Mouse (Mus musculus) lung, postnatal 0 days (tissue): ENCODE data around the gene Krtap31-2. TPM values are rescaled to one million over a fixed set of nuclear protein-coding genes. Genes with fewer than 3 reads are reported as not detected.

Experiments used
- ATAC-seq: fragments of 200-750 bp; cut with Nextera tagmentation; 2 replicates; pipeline ENCODE4 v1.8.0; 2017; ENCODE audit warnings: moderate library complexity
- DNase-seq: peaks from one replicate; pipeline ENCODE4 v3.0.0-alpha.2; 2016; ENCODE audit warnings: low spot score
- H3K27ac ChIP-seq: fragments of 300-500 bp; sonication (generic); 2 replicates; pipeline ENCODE4 v1.5.1; 2014; ENCODE audit warnings: antibody characterized with exemption, mild to moderate bottlenecking, low read length, mixed read lengths
- H3K27me3 ChIP-seq: fragments of 300-500 bp; sonication (generic); replicated peaks from 2 replicates; pipeline ENCODE4 v1.6.1; 2014; ENCODE audit warnings: low read length, mixed read lengths; ENCODE audit not compliant: insufficient read depth
- H3K36me3 ChIP-seq: fragments of 300-500 bp; sonication (generic); 2 replicates; pipeline ENCODE4 v1.6.1; 2014; ENCODE audit warnings: low read length, mixed read lengths; ENCODE audit not compliant: insufficient read depth
- H3K4me1 ChIP-seq: fragments of 300-500 bp; sonication (generic); 2 replicates; pipeline ENCODE4 v1.6.1; 2014; ENCODE audit warnings: antibody characterized with exemption, low read depth, low read length, mixed read lengths; ENCODE audit not compliant: insufficient read depth
- H3K4me2 ChIP-seq: fragments of 300-500 bp; sonication (generic); replicated peaks from 2 replicates; pipeline ENCODE4 v1.6.1; 2014; ENCODE audit warnings: low read depth, mild to moderate bottlenecking, low read length, moderate library complexity, mixed read lengths
- H3K4me3 ChIP-seq: fragments of 300-500 bp; sonication (generic); 2 replicates; pipeline ENCODE4 v1.5.1; 2014; ENCODE audit warnings: low read depth, low read length
- H3K9ac ChIP-seq: fragments of 300-500 bp; sonication (generic); replicated peaks from 2 replicates; pipeline ENCODE4 v1.6.1; 2014; ENCODE audit warnings: low read depth, mild to moderate bottlenecking
- H3K9me3 ChIP-seq: fragments of 300-500 bp; sonication (generic); 2 replicates; pipeline ENCODE4 v1.6.1; 2016; ENCODE audit warnings: low read length, mixed read lengths
- CTCF ChIP-seq: IDR thresholded peaks from 2 replicates; pipeline ENCODE4 v1.5.1; 2016; ENCODE audit warnings: antibody characterized with exemption, mild to moderate bottlenecking
- EP300 ChIP-seq: IDR thresholded peaks from 2 replicates; pipeline ENCODE4 v1.6.1; 2016; ENCODE audit warnings: antibody characterized with exemption, mild to moderate bottlenecking, control low read depth
- WGBS: fragments of 180-500 bp; shearing (Covaris S2); extraction: QIAGEN DNeasy Blood & Tissue Kit; methylation state at CpG from one replicate; pipeline ENCODE4 v1.1.7; 2014; 5-methylcytosine and 5-hydroxymethylcytosine counted together
- polyA plus RNA-seq: library from polyadenylated mRNA; unstranded; fragments of >200 nt; fragmentation: Nextera tagmentation; extraction: Ambion mirVana; gene quantifications from 2 replicates; pipeline ENCODE4 v1.2.1, GENCODE M21; 2015

Gene Krtap31-2
- polyA plus RNA-seq: not detected in 2 replicates

DNA sequence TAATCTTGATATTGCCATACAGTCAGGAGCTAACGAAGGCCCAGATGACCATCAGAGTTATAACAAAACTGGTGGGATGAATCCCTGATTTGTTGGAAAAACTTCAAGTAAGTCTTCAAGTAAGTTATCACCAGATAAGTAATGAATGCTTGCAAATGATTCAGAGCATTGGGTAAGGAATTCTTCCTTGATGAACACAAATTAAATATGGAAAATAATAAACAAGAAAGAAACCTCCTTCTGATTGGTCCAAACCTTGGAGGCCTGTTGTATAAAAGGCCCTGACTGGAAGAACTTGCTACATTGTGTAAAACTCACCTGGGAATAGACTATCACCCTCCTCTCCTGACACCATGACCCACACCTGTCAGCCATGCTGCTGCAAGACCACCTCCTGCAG is at the start of gene Krtap31-2:
TSS of gene Krtap31-2 (plus strand) at position 301 of the 400 bp plus-strand sequence.
- DNase-seq: no peak
- Histone ChIP-seq H3K4me3 (no peak within 1 kb of the TSS), H3K27ac (no peak within 1 kb of the TSS), H3K4me1 (no peaks in the 10 kb centered on the region), H3K27me3 (no peaks in the 10 kb centered on the region), H3K9me3 (no peaks in the 10 kb centered on the region), H3K36me3 (no peaks in the 10 kb centered on the region), H3K9ac (no peak within 1 kb of the TSS), H3K4me2 (no peak within 1 kb of the TSS)
- no peak for ATAC-seq
- WGBS: 71% methylated on average over 1 of the region's 1 CpGs
- TF ChIP-seq EP300 (no peak), CTCF (no peak)

DNA sequence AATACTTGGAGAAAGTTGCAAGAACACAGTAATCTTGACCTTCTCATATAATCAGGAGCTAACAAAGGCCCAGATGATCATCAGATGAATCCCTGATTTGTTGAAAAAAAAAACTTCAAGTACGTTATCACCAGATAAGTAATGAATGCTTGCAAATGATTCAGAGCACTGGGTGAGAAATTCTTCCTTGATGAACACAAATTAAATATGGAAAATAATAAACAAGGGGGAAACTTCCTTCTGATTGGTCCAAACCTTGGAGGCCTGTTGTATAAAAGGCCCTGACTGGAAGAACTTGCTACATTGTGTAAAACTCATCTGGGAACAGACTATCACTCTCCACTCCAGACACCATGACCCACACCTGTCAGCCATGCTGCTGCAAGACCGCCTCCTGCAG is 28.5 kb upstream of the Krtap31-2 start, which contains the start of gene Krtap31-1:
TSS of gene Krtap31-1 (plus strand) at position 301 of the 400 bp plus-strand sequence.
- Histone ChIP-seq H3K4me1 (no peaks in the 10 kb centered on the region), H3K4me2 (no peak within 1 kb of the TSS), H3K27ac (no peak within 1 kb of the TSS), H3K36me3 (no peaks in the 10 kb centered on the region), H3K9me3 (no peaks in the 10 kb centered on the region), H3K4me3 (no peak within 1 kb of the TSS), H3K9ac (no peak within 1 kb of the TSS), H3K27me3 (no peaks in the 10 kb centered on the region)
- WGBS: 78% methylated on average over 2 of the region's 2 CpGs
- DNase-seq (no peak), ATAC-seq (no peak)
- no peak for TF ChIP-seq CTCF

DNA sequence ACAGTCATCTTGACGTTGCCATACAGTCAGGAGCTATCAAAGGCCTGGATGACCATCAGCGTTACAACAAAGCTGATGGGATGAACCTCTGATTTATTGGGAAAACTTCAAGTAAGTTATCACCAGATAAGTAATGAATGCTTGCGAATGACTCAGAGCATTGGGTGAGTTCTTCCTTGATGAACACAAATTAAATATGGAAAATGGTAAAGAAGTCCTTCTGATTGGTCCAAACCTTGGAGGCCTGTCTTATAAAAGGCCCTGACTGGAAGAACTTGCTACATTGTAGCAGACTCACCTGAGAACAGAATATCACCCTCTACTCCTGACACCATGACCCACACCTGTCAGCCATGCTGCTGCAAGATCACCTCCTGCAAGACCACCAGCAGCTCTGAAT is 21.6 kb upstream of the Krtap31-2 start, which contains the start of gene Gm11565:
TSS of gene Gm11565 (plus strand) at position 301 of the 400 bp plus-strand sequence.
- Histone ChIP-seq H3K4me2 (no peak within 1 kb of the TSS), H3K9me3 (no peaks in the 10 kb centered on the region), H3K4me3 (no peak within 1 kb of the TSS), H3K9ac (no peak within 1 kb of the TSS), H3K4me1 (no peaks in the 10 kb centered on the region), H3K27ac (no peak within 1 kb of the TSS), H3K27me3 (no peaks in the 10 kb centered on the region), H3K36me3 (no peaks in the 10 kb centered on the region)
- no peak for TF ChIP-seq EP300
- 88% methylated on average over 3 of the region's 3 CpGs for WGBS
- DNase-seq (no peak), ATAC-seq (no peak)

DNA sequence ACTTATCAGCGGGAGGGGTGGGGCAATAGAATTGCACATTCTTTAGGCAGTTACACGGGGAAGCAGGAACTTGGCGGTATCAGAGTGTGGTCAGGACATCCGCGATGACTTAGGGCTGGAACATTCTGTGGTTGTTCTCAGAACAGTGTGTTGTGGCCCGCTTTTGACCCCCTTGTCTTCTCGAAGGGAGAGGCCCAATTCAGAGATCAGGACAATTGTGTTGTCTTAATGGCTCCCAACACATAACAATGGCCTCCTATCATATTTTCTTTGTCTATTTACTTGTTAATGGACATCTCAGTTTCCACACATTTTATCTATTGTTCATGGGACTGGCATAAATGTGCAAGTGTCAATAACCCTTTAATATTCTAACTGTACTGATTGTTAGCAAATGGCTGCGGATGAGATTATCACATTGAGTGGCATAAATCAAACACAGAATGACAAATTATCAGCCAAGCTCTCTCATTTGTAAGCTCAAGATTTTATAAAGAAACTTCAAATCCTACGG is 1.7 kb downstream of the Krtap31-2 start:
- H3K4me2 ChIP-seq: no peak overlapping the region
- no peaks in the 10 kb centered on the region for H3K27me3 ChIP-seq
- TF ChIP-seq CTCF (no peak), EP300 (no peak)
- H3K9ac ChIP-seq: no peak overlapping the region
- DNase-seq (no peak), ATAC-seq (no peak)
- no peaks in the 10 kb centered on the region for H3K36me3 ChIP-seq
- no peaks in the 10 kb centered on the region for H3K4me1 ChIP-seq
- no peaks in the 10 kb centered on the region for H3K9me3 ChIP-seq
- 78% methylated on average over 9 of the region's 9 CpGs for WGBS
- no peak overlapping the region for H3K27ac ChIP-seq
- H3K4me3 ChIP-seq: no peak overlapping the region

DNA sequence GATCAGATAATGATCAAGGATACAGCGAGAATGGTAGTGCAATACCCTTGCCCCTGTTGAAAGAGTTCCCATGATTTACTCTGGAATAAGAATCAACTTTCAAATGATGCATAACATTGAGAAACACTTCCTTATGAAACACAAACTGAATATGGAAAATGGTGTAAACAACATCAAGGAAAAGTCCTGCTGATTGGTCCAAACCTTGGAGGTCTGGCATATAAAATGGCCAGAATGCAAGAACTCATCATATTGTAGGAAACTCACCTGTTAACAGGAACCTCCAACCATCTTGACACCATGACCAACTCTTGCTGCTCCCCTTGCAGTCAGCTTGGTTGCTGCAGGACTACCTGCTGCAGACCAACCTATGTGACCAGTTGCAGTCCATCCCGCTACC is 12.1 kb downstream of the Krtap31-2 start, which contains the start of gene Krtap9-5:
TSS of gene Krtap9-5 (plus strand) at position 301 of the 400 bp plus-strand sequence.
- Histone ChIP-seq H3K9me3 (no peaks in the 10 kb centered on the region), H3K4me3 (no peak within 1 kb of the TSS), H3K36me3 (no peaks in the 10 kb centered on the region), H3K4me2 (no peak within 1 kb of the TSS), H3K4me1 (no peaks in the 10 kb centered on the region), H3K9ac (no peak within 1 kb of the TSS), H3K27ac (no peak within 1 kb of the TSS), H3K27me3 (no peaks in the 10 kb centered on the region)
- no peak for TF ChIP-seq CTCF
- TF ChIP-seq EP300: no peak
- DNase-seq (no peak), ATAC-seq (no peak)
- 87% methylated on average over 2 of the region's 2 CpGs for WGBS

DNA sequence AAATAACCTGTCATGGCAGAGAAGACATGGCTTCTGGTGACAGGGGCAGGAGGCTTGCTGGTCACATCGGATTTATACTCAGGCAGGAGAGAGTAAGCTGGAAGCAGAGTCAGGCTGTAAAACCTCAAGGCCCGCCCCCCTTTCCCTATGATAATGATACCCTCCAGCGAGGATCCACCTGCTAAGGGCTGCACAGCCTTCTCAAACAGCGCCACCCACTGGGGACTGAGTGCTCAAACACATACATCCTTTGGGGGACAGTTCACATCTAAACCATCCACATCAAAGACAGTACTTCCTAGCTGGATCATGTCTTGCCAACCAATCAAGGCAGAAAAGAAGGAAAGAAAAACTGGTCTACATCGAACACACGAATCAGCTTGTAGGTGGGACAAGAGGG is 28.1 kb downstream of the Krtap31-2 start:
- H3K27me3 ChIP-seq: no peaks in the 10 kb centered on the region
- no peaks in the 10 kb centered on the region for H3K36me3 ChIP-seq
- no peak overlapping the region for H3K9ac ChIP-seq
- no peaks in the 10 kb centered on the region for H3K9me3 ChIP-seq
- no peak overlapping the region for H3K4me3 ChIP-seq
- WGBS: 62% methylated on average over 6 of the region's 6 CpGs
- H3K4me2 ChIP-seq: no peak overlapping the region
- DNase-seq (no peak), ATAC-seq (no peak)
- H3K4me1 ChIP-seq: no peaks in the 10 kb centered on the region
- no peak for TF ChIP-seq EP300
- peak; percentile 32 for TF ChIP-seq CTCF
- no peak overlapping the region for H3K27ac ChIP-seq

DNA sequence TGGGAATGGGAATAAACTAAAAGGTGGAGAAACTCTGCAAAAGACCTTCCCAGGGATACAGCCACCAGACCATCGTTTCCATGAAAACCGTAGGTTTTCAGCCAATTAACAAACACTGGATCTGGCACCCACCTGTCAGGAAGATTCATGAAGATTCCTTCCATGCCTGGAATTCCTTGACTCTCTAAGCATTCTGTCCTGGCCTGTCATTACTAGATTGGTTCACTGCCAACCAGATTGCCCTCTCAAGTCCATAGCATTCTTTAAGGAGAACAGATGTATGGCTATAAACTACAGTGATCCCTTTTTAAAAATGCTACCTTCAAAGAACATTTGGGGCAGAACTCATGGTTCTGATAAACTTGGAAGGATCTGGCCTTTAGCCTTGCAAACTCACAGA is 29.9 kb downstream of the Krtap31-2 start:
- no peak overlapping the region for H3K9ac ChIP-seq

More for the DNA sequence above, 29.9 kb downstream of the Krtap31-2 start:
- Histone ChIP-seq H3K4me2 (no peak overlapping the region), H3K4me1 (no peaks in the 10 kb centered on the region), H3K27ac (no peak overlapping the region), H3K9me3 (no peaks in the 10 kb centered on the region), H3K36me3 (no peaks in the 10 kb centered on the region), H3K4me3 (no peak overlapping the region), H3K27me3 (no peaks in the 10 kb centered on the region)
- no peak for TF ChIP-seq EP300
- TF ChIP-seq CTCF: no peak
- no peak for DNase-seq
- ATAC-seq: no peak
- WGBS: 20% methylated on average over 2 of the region's 2 CpGs
